Mouse (Mus musculus): ENCODE data around the gene Eno3.

GRCm38 (mm10) chr11:70688372-70688771, 31.4 kb downstream of the Eno3 start:
- no peak for TF ChIP-seq CTCF (IDR thresholded peaks at IDR 0.05; ENCODE audit: low read depth, low read length)
- no peak for TF ChIP-seq TAL1 (conservative IDR thresholded peaks at IDR 0.05; ENCODE audit: low read depth, low read length)
- no peak for TF ChIP-seq POLR2AphosphoS5 (IDR thresholded peaks at IDR 0.05; ENCODE audit: insufficient replicate concordance, low read depth, low read length)
- TF ChIP-seq GATA1 (IDR thresholded peaks at IDR 0.05; ENCODE audit: borderline replicate concordance, low read length), result no peak
- TF ChIP-seq GATA2 (IDR thresholded peaks at IDR 0.05; ENCODE audit: borderline replicate concordance, low read depth, low read length), result no peak

All from G1E (cell line).